Mouse (Mus musculus): ENCODE results near the gene Rxra. TPM values are rescaled to one million over a fixed set of nuclear protein-coding genes. Genes with fewer than 3 reads are reported as not detected.

Rxra gene
- total RNA-seq, 1 experiment from 2014 or later: 8.4 TPM

DNA sequence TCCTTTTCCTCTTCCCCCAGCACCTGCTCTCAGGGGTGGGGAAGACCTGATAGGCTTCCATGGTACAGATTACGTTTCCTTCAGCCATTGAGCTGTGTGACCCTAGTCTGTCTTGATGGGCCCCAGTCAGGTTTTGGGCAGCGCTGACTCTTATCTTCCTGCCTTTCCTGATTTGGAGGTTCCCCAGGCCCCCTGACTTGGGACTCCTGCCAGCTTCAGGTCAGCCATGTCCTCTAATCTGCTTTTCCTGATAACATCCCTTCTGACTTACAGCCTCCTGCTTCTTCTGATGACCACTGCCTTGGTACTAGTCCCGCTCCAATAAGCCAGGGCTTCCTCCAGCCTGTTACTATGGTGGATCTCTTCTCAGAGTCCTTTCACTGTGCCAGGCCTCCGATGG is 75.6 kb downstream of the Rxra start:
- ATAC-seq (ENCODE audit: extremely low read depth, insufficient number of reproducible peaks, low FRiP score, poor library complexity, severe bottlenecking): no peak

DNA sequence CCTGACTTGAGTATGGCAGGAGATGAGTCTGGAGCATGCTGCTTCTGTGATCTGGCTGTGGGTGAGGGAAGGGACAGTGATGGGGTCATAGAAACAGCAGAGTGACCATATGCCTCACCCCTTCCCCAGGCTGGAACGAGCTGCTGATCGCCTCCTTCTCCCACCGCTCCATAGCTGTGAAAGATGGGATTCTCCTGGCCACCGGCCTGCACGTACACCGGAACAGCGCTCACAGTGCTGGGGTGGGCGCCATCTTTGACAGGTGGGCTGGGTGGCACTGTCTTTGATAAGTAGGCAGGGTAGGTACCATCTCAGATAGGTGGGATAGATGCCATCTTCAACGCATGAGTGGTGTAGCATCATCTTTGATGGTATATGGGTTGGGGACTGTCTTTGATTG is 77.9 kb downstream of the Rxra start:
- ATAC-seq (ENCODE audit: extremely low read depth, insufficient number of reproducible peaks, low FRiP score, poor library complexity, severe bottlenecking): no peak

DNA sequence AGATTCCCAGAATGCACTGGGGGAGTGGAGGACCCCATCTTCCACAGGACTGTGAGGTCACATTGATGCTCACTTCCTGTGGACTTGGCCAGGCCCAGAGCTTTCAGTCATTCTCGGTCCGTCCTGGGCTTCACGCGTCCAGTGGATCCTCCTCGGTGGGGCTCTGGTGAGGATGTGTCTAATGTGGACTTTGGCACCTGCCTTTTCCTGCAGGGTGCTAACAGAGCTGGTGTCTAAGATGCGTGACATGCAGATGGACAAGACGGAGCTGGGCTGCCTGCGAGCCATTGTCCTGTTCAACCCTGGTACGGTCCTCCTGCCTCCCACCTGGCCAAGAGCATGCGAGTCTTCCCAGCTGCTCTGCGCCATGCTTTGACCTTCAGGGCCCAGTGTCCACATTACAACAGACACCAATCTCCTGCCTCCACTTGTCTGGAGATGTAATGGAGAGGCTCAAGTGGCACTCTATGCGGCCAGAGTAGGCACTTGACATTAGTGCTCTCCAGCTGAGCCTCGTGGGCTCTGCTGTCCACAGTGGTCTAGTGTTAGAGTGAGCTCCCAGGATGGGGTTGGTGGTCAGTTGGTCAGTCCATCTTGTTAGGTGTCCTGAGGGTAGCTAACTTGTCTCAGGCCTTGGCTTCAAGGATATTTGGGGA is 79.9 kb downstream of the Rxra start:
- no peak for ATAC-seq (ENCODE audit: extremely low read depth, insufficient number of reproducible peaks, low FRiP score, poor library complexity, severe bottlenecking)

DNA sequence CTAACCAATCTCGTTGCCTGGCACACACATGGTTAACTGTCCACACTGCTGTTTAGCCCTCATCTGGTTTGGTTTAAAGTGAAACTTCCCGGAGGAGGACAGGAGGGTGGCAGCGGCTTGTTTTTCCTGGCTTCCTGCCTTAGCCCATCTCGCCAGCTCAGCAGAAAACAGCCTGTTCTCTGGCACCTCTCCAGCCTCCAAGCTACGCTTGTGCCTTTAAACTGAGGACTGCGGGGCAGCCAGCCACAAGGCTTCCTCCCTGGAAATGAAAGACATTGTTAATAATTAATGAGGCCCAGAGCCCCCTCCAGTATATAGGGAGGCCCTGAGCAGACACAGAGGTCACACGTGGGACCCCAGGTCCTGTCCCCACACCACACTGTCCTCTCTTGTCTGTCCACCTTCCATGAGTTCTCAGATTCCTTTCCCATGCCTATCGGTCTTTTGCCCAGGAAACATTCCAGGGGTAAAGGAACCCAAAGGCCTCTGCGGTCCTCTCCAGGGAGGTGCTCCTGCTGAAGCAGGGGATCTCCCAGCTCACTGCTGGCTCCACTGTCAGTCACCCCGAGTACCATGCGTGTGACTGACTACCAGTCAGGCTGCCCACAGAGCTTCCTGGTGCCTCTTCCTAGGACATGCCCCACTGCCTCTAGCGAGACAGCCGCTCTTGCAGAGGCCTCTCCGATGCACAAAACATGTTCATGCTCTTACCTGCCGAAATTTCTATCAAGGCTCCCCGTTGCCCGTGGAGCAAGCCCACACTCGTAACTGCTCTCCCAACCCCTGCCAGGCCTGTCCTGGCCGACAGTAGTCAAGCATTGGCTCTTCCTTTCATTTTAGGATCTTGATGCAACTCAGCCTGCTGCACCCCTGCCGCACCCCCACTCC is 82.4 kb downstream of the Rxra start:
- no peak for ATAC-seq (ENCODE audit: extremely low read depth, insufficient number of reproducible peaks, low FRiP score, poor library complexity, severe bottlenecking)

DNA sequence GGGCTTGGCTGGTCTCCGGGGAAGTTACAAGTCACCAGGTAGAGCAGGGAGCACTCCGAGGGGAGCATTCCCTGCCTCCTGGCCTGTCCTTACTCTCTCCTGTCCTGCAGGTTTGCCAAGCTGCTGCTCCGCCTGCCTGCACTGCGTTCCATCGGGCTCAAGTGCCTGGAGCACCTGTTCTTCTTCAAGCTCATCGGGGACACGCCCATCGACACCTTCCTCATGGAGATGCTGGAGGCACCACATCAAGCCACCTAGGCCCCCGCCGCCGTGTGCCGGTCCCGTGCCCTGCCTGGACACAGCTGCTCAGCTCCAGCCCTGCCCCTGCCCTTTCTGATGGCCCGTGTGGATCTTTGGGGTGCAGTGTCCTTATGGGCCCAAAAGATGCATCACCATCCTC is 83.2 kb downstream of the Rxra start:
- ATAC-seq (ENCODE audit: extremely low read depth, insufficient number of reproducible peaks, low FRiP score, poor library complexity, severe bottlenecking): no peak

DNA sequence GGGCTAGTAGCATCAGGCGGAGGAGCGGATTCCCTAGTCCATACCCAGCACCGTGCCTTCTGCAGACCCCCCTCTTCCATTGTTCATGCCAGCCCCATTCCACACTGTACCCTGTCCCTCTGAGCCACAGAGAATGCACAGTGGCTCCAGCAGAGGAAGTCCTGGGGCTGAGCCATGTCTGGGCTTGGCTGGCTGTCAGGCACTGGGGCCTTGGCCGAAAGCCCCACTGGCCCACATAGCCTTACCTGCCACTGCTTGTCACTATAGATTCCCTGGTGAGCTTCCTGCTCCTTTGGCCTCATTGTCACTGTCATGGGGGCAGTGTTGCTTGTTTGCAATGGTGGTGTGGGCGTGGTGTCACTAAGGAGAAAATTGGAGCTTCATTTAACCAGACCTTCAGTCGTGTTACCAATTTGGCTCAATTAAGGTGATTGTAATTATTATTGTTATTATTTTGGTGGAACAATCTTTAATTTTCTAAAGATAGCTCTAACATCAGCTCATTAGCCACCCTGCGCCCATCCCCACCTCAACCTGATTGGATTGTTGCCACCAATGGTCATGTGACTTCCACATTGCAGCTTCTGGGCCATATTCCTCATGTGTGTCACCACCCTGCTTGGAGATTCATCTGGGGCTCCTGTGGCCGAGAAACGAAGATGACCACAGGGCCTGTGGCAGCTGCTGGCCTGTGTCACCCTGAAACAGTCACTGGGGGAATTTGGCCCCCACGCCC is 85.2 kb downstream of the Rxra start:
- no peak for ATAC-seq (ENCODE audit: extremely low read depth, insufficient number of reproducible peaks, low FRiP score, poor library complexity, severe bottlenecking)

DNA sequence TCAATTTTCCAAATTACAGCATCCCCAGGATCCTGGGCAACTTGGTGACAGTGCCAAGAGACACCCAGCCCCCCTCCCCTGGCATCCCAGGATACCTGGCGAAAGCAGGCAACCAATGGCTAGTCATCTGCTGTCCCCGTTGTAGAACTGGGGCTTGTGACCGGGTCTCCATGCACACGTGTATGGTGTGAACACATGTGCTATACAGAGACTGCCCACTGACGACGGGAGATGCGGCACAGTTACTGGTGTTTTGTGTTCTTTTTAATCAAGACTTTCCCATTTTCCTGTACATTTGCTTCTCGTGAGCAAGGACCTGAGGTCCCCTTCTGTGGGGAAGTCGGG is 85.7 kb downstream of the Rxra start:
- ATAC-seq (ENCODE audit: extremely low read depth, insufficient number of reproducible peaks, low FRiP score, poor library complexity, severe bottlenecking): no peak

DNA sequence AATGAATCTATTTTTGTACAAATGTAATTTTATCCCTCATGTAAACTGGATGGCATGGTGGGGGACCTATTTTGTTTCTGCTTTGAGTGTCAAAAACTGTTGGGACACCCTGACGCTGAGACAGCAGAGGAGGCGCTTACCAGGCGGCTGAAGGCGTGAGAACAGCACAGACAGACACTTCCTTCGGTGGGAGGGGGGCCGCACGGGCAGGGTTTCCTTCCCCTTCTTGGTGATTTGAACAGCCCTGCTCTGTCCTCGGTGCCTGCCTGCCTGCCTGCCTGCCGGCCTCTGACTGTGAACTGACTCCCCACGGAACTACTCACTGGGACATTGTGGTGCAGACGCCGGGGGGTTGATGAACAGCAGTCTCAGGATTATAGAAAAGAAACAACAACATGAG is 86.3 kb downstream of the Rxra start:
- no peak for ATAC-seq (ENCODE audit: extremely low read depth, insufficient number of reproducible peaks, low FRiP score, poor library complexity, severe bottlenecking)

DNA sequence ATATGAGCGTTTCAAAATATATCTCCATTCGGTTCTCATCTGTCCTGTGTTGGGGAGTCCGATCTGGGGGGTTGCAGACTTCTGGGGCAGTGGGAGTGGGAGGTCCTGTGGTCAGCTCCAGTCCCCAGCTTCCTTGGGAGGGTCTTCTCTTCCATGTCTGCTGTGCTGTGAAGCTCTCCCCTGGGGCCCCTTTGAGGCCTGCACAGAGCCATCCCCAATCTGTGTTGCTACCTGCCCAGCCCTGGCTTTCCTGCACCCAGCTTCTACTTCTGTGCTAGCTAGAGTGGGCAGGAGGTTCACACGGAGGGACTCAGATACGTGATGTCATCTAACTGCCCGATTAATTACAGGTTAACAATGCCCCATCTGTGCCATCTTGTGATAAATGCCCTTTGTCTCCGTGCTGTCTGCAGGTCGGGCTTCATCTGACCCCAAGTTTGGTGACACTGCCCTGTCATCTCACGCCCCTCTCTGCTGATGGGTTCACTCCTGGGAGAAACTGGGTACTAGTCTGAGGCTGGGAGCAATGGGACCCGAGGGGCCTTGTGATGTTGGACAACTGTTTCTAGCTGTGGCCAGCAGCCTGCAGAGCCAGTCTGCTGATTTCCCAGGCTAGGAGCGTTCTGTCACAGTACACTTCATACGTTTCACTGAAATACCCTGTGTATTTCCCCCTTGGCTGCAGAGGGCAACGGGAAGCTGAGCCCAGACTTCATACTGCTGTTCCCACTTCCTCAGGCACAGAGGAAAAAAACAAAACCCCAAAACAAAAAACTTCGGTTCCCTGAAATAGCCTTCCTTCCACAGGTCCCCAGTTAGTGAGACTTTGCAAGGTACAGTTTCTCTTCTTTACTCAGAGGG is 86.9 kb downstream of the Rxra start:
- no peak for ATAC-seq (ENCODE audit: extremely low read depth, insufficient number of reproducible peaks, low FRiP score, poor library complexity, severe bottlenecking)

DNA sequence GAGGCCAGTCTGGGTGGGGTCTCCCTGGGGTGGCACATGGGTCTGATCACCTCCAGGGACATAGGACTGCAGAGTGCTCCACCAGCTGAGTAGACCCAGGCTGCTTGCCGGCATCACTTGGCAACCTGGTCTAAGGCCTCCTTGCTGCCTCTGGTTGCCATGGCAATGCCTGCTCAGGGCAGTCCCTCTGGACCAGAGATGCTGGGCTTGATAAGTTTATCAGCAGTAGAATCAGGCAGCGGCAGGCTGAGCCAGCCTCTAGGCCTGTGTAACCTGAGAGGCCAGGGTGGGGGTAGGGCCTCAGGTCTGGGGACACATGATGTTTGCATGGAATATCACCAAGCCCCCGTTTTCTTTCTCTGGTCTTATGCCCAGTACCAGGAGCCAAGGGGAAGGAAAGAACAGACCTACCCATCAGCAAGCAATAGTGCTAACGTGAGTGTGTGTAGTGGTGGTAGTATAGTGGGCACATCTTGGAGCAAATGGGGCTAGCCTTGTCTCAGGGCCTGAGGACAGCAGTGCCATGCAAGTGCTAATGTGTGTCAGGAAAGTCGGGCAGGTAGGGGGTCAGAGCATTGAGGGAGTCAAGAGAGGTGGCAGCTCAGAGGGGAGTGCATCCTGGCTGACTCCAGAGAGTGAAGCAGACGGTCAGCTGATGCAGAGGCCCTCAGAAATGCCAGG is 88.2 kb downstream of the Rxra start:
- ATAC-seq (ENCODE audit: extremely low read depth, insufficient number of reproducible peaks, low FRiP score, poor library complexity, severe bottlenecking): no peak

DNA sequence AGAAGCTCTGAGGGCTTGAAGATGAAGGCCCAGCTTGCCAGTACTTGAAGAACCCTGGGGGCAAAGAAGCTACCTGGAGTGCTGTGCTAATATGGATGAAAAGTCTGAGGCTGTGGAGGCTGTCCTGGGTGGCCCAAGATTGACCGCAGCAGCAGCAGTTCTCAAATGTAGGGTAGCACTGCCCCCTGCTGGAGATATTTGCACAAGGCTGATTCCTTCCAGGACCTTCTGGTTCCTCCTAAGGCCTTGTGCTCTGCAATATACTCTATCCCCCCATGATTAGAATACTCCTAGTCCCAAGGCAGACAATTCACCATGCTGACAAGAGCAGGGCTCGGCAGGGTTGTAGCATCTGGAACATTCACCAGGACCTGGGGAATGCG is 88.7 kb downstream of the Rxra start:
- peak; percentile 62 for ATAC-seq (ENCODE audit: extremely low read depth, insufficient number of reproducible peaks, low FRiP score, poor library complexity, severe bottlenecking)

DNA sequence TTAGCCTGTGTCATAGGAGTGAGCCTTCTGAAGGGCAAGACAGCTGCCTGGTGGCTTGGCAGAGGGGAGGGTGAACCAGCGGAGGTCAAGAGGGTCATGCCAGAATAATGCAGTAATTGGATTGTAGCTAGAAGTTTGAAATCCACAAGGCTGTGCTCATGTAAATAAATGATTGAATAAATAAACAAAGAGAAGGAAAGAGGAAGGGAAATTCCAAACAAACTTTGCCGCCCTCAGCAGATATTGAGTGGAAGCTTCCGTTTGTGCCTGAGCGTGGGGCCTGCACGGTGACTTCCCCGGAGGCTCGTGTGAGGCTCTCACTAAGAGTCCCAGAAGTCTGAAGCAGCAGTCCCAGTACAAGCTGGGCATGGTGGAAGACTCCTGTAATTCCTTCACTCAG is 91.5 kb downstream of the Rxra start:
- no peak for ATAC-seq (ENCODE audit: extremely low read depth, insufficient number of reproducible peaks, low FRiP score, poor library complexity, severe bottlenecking)

DNA sequence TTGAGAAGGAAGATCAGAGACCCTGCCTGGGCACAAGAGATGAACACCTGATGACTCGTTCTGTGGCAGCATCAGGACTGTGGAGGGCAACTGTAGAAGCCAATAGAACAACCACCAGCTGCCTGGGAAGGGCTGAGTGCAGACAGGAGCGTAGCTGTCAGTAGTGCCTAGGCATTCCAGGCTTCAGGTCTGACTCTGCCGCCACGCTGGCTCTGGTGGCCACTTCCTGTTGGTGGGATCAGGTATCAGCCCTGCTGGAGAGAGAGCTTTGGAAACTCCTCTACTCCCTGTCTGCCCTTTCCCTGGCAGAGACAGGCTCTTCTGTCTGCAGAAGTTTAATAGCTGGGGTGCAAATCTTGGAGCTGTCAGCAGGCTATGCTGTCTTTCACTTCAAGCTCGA is 93.5 kb downstream of the Rxra start:
- no peak for ATAC-seq (ENCODE audit: extremely low read depth, insufficient number of reproducible peaks, low FRiP score, poor library complexity, severe bottlenecking)

DNA sequence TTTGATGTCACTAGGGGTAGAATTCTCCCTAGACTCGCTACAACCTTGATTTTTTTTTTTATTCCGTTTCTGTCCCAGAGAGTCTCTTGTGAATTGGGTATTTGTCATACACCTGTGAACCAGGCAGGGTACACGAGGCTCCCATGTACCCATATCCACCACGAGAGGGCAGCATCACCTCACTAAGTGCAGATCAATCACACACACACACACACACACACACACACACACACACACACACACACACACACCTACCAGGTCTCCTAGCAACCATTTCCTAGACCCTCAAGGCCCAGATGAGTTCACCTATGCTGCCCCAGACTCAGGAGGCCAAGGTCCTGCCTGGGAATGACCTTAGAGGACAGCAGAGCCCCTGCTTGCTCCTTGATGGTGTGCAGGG is 94.0 kb downstream of the Rxra start:
- no peak for ATAC-seq (ENCODE audit: extremely low read depth, insufficient number of reproducible peaks, low FRiP score, poor library complexity, severe bottlenecking)

DNA sequence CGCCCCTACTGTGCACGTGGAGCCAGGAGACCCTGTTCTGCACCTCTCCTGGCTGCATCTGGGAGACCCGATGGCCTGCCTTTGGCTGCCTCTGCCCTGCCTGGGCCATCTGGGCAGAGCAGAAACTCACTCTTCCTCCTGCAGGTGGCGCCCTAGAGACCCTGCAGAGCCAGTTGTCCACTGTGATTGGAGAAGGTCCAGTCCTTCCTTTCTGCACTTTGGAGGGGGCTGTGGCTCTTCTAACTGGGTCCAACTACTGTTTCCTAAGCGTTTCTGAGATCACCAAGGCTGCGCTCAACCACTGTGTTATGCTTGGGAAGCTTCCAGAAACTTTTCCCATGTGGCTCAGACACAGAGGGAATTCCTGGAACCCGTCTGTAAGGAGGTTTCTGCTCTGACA is 95.7 kb downstream of the Rxra start:
- no peak for ATAC-seq (ENCODE audit: extremely low read depth, insufficient number of reproducible peaks, low FRiP score, poor library complexity, severe bottlenecking)

DNA sequence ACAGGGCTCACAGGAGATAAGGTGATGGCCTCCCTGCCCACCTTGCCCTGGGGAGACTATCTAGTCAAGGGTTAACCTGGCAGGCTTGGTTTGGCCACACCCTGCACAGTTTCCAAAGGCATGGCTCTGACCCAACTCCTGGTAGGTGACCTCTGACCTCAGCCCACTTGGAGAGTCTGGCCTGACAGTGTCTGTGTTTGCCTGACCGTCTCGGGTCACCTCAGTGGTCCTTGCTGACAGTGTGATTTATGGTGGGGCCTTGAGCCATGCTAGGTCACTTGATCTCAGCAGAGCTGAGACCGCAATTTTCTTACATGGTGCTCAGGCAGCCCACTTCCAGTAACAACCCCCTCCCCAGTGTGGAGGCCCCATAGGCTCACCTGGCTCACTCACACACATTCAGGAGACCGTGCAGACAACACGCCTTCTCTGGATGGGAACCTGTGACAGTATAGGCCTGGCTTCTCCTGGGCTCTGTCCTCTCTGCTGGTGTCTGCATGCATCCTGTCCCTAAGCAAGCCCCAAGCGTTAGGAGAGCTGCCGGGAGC is 96.7 kb downstream of the Rxra start:
- no peak for ATAC-seq (ENCODE audit: extremely low read depth, insufficient number of reproducible peaks, low FRiP score, poor library complexity, severe bottlenecking)

DNA sequence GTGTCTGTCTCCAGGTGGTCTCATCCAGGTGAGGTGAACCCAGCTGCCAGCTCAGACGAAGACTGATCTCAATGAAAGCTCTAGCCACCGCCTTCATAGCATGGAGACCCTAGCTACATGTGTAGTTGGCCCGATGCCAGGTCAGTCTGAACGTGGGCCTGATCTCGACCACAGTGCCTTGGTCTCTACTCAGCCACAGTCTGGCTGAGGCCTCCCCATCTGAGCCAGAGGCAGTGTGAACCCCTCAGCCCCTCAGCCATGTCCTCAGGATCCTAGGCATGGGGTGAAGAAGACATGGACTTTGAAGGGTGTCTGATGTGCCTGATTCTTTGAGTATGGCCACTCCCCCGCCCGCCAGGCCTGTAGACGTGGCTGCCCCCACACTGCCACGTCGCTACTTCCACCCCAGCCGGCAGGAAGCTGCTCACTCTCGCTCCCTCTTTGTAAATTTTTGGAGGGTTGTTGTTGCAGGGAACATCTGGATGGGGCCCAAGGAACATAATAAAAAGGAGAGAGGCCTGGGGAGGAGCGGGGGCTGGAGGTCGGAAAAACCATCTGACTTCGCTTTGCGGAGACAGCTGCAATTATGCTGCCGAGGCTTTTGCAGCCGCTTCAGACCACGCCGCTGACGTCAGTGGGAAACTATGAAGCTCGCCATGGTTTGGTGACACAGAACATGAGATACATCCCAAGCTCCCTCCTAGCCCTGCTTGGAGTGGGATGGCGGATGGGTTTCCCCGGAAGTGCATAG is 97.9 kb downstream of the Rxra start:
- ATAC-seq (ENCODE audit: extremely low read depth, insufficient number of reproducible peaks, low FRiP score, poor library complexity, severe bottlenecking): no peak

DNA sequence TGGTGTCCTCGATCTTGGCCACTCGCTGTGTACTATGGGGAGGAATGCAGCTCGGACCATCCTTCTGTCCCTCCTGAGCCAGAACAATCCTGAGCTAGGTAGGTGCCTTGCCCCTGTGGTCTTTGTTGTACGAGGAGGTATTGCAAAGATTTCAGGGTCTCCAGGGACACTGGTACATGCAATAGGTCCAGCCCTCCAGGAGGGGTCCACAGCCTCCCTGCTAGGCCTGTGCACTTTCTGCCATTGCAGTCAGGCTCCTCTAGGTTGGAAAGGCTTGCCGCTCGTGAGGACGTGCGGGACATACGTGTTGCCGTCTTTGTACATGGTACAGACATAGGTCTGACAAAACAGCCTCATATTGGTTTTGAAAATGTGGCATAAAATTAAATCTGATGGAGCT is 98.8 kb downstream of the Rxra start:
- ATAC-seq (ENCODE audit: extremely low read depth, insufficient number of reproducible peaks, low FRiP score, poor library complexity, severe bottlenecking): no peak

All from neutrophil, adult 5-6 weeks (primary cell).